Comparison of ENCODE assay signal across 15 mouse cellular contexts in the genomic region with DNA sequence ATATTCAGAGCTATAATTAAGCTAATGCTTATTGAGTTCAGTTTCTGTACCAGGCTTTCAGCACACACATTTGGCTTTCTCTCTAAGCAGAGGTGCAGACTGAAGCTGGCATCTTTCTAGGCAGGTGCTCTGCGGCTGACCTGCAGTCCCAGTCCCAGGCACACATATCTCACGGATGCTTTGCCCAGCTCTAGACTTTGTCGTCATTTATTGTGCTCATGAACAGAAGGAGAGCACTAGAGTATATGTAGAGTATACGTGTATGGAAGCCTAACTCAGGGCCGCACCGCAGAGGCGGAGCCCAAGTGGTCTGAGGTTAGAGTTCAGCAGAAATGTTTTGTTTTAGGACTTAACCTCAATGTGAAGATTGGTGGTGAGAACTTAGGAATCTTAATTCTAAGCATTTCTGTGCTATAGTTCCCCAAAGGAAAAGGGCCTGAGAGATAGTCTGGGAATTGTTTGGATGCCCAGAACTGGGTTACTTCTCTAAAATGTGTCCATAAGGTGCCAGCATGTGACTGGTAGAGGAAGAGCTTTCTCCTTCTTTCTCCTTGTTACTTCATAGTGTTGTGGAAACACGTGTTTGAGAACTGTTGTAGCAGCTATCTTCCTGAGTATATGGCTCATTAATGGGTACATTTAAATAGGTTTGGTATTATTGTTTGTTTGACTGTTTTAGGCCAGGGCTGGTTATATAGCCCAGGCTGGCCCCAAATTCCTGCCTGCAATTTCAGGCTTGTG. TPM values are rescaled to one million over a fixed set of nuclear protein-coding genes. Genes with fewer than 3 reads are reported as not detected.
DNase-seq lines count a peak whose midpoint lies in the region; ATAC-seq and TF ChIP-seq lines count a peak whose summit lies in the region.
"Had no signal": no experiment of that assay in that cellular context is flagged by ENCODE, and none has a peak within 500 bp of the region (broad histone marks: within the 10 kb centered on the region; RNA-seq: fewer than 3 reads in every experiment).

No protein-coding gene starts in this region.

- no peak for TF ChIP-seq CTCF in CH12.LX (conservative IDR thresholded peaks at IDR 0.05 in 1 of 2, IDR thresholded peaks at IDR 0.05 in 1 of 2; ENCODE audit: low read depth in 2 of 2, low read length in 2 of 2)

- 68% methylated on average over 8 of the region's 8 CpGs for WGBS in liver, embryonic 13.5 days (ENCODE audit: insufficient replicate concordance)

- H3K27ac ChIP-seq in CH12.LX (ENCODE audit: insufficient read depth, low read depth), result peak overlapping the region; percentile 92
- peak overlapping the region; percentile 95 for H3K27ac ChIP-seq in liver, embryonic 13.5 days
- H3K27ac ChIP-seq: intestine, embryonic 15.5 days had no signal

- TF ChIP-seq POLR2A in CH12.LX (IDR thresholded peaks at IDR 0.05; ENCODE audit: low read depth, low read length), result no peak

- H3K27me3 ChIP-seq in CH12.LX (replicated peaks), result no peaks in the 10 kb centered on the region
- no peaks in the 10 kb centered on the region for H3K27me3 ChIP-seq in liver, embryonic 13.5 days
- H3K27me3 ChIP-seq: intestine, embryonic 15.5 days; lung, embryonic 15.5 days; Patski had no signal

- peak overlapping the region; percentile 90 for H3K4me2 ChIP-seq in CH12.LX (ENCODE audit: insufficient read depth, low read depth, poor library complexity, severe bottlenecking)
- no peak overlapping the region for H3K4me2 ChIP-seq in liver, embryonic 13.5 days
- H3K4me2 ChIP-seq: intestine, embryonic 15.5 days; lung, embryonic 15.5 days had no signal

- intact Hi-C loops in left cerebral cortex, postnatal 36 days (cut with DNase I), result no loop called here
- intact Hi-C loops in left cerebral cortex, postnatal 4 days (cut with DNase I), result no loop called here

- peaks cover 2 to 65% of the 10 kb centered on the region in 2 experiments; a peak in 3 of 4 replicates for H3K4me1 ChIP-seq in CH12.LX (ENCODE audit: control insufficient read depth in 1 of 2, insufficient read depth in 2 of 2)
- peaks cover 87% of the 10 kb centered on the region for H3K4me1 ChIP-seq in liver, embryonic 13.5 days (replicated peaks)

- H3K79me2 ChIP-seq in CH12.LX (replicated peaks; ENCODE audit: control insufficient read depth, extremely low read depth, insufficient read depth, poor library complexity, severe bottlenecking), result peaks cover 83% of the 10 kb centered on the region

- H3K4me3 ChIP-seq in CH12.LX (replicated peaks in 1 of 3; ENCODE audit: low read depth in 2 of 3, low read length in 2 of 3, poor library complexity in 1 of 3), result no peak overlapping the region
- H3K4me3 ChIP-seq in liver, embryonic 13.5 days (replicated peaks), result no peak overlapping the region
- H3K4me3 ChIP-seq: intestine, embryonic 15.5 days; lung, embryonic 15.5 days had no signal

- in situ Hi-C loops in CH12.LX (cut with MboI; ENCODE audit: low pct_ligation_motif_present, low pct_unique_long_range_greater_than_20kb, low sequenced_read_pairs), result no loop called here

- DNase-seq in CD4-positive helper T cell, adult 2 months (ENCODE audit: low read depth, low spot score), result peak; percentile 82
- DNase-seq in CH12.LX (ENCODE audit: extremely low read depth), result no peak
- DNase-seq in liver, embryonic 13.5 days, result no peak
- peak; percentile 72 for DNase-seq in naive thymus-derived CD4-positive, alpha-beta T cell, adult 2 months (ENCODE audit: low read depth)
- DNase-seq in urinary bladder, postnatal 14 days (ENCODE audit: low spot score), result no peak
- no peak for DNase-seq in left cerebral cortex, postnatal 36 days (ENCODE audit: low spot score in 2 of 2)
- no peak for DNase-seq in lung, postnatal 14 days
- no peak for DNase-seq in left cerebral cortex, postnatal 4 days
- DNase-seq: cerebellum, adult 11-12 months; gastrocnemius, postnatal 25 days; kidney, postnatal 14 days; layer of hippocampus, adult 9-11 months had no signal

- TF ChIP-seq RAD21 in CH12.LX (IDR thresholded peaks at IDR 0.05; ENCODE audit: low read depth, low read length), result no peak

- H3K9ac ChIP-seq in CH12.LX (ENCODE audit: insufficient read depth, low read depth), result peak overlapping the region; percentile 64
- no peak overlapping the region for H3K9ac ChIP-seq in liver, embryonic 13.5 days
- H3K9ac ChIP-seq: intestine, embryonic 15.5 days; lung, embryonic 15.5 days had no signal

- dilution Hi-C loops in CH12.LX (cut with MboI; ENCODE audit: extremely low pct_ligation_motif_present, extremely low pct_unique_long_range_greater_than_20kb, low sequenced_read_pairs), result no loop called here

- TF ChIP-seq EP300 in CH12.LX (IDR thresholded peaks at IDR 0.05; ENCODE audit: low read length), result no peak

- ATAC-seq in liver, embryonic 13.5 days (ENCODE audit: low read depth), result no peak
- ATAC-seq: intestine, embryonic 15.5 days; Patski had no signal

- H3K36me3 ChIP-seq in CH12.LX (replicated peaks in 1 of 2; ENCODE audit: control insufficient read depth in 1 of 2, insufficient read depth in 1 of 2, low read length in 1 of 2), result peaks cover 5 to 29% of the 10 kb centered on the region in 2 experiments
- H3K36me3 ChIP-seq in liver, embryonic 13.5 days, result peaks cover 7% of the 10 kb centered on the region
- H3K36me3 ChIP-seq: intestine, embryonic 15.5 days; lung, embryonic 15.5 days had no signal

- peaks cover 2% of the 10 kb centered on the region for H3K9me3 ChIP-seq in CH12.LX (replicated peaks; ENCODE audit: low read length)
- no peaks in the 10 kb centered on the region for H3K9me3 ChIP-seq in liver, embryonic 13.5 days (replicated peaks)
- H3K9me3 ChIP-seq: intestine, embryonic 15.5 days; lung, embryonic 15.5 days had no signal

TF ChIP-seq in CH12.LX, 34 proteins besides CTCF, POLR2A, EP300 and RAD21:
- TF ChIP-seq JUND (conservative IDR thresholded peaks at IDR 0.05; ENCODE audit: low read depth, low read length), result no peak
- TF ChIP-seq MAX (IDR thresholded peaks at IDR 0.05; ENCODE audit: low read length), result peak; percentile 83
- peak; percentile 34; the same call in 1 of the 2 replicates for TF ChIP-seq MYC (IDR thresholded peaks at IDR 0.05; ENCODE audit: low read depth, low read length)
- no peak for TF ChIP-seq MAZ (IDR thresholded peaks at IDR 0.05; ENCODE audit: low read depth, low read length)
- no peak for TF ChIP-seq ETS1 (conservative IDR thresholded peaks at IDR 0.05; ENCODE audit: low read depth, low read length)
- no peak for TF ChIP-seq TCF12 (IDR thresholded peaks at IDR 0.05; ENCODE audit: low read depth, low read length)
- TF ChIP-seq SMC3 (IDR thresholded peaks at IDR 0.05; ENCODE audit: low read depth, low read length), result no peak
- no peak for TF ChIP-seq GABPA (IDR thresholded peaks at IDR 0.05; ENCODE audit: insufficient replicate concordance, low read depth, low read length)
- TF ChIP-seq BHLHE40 (IDR thresholded peaks at IDR 0.05; ENCODE audit: low read depth, low read length), result peak; percentile 47
- peak; percentile 54; the same call in 1 of the 2 replicates for TF ChIP-seq MXI1 (IDR thresholded peaks at IDR 0.05; ENCODE audit: low read depth, low read length)
- TF ChIP-seq CHD2 (IDR thresholded peaks at IDR 0.05; ENCODE audit: low read length), result no peak
TF ChIP-seq in CH12.LX: peak in this region for 4.

RNA-seq across cellular contexts. Expression of gene Wbp4, which starts 50.9 kb away (rescaled TPM):
- total RNA-seq in CH12.LX (2012; rRNA removed), result 31.3 and 36.8 TPM in 2 replicates
- 36.2 and 39.9 TPM in 2 replicates for total RNA-seq in CH12.LX (2014; rRNA removed)
- polyA plus RNA-seq in CH12.LX (2012; ENCODE audit: insufficient read length, low read depth), result 68.5 and 69.4 TPM in 2 replicates
- 17.6 and 20.6 TPM in 2 replicates for polyA plus RNA-seq in liver, embryonic 13.5 days (2015; fragmentation: Nextera tagmentation; extraction: Ambion mirVana)
- total RNA-seq in left cerebral cortex, postnatal 36 days (2021), result 10 to 100 TPM; 48.2 to 51.7 TPM
- total RNA-seq in left cerebral cortex, postnatal 4 days (2021), result 10 to 100 TPM; 46.0 to 47.6 TPM

RNA-seq across cellular contexts. Expression of gene Elf1, which starts 51.2 kb away (rescaled TPM):
- total RNA-seq in CH12.LX (2012; rRNA removed) (37.1 and 41.2 TPM in 2 replicates), CH12.LX (2014; rRNA removed) (71.7 and 85.2 TPM in 2 replicates)
- polyA plus RNA-seq in CH12.LX (2012; ENCODE audit: insufficient read length, low read depth), result 49.6 and 54.4 TPM in 2 replicates
- 11.9 and 13.8 TPM in 2 replicates for polyA plus RNA-seq in liver, embryonic 13.5 days (2015; fragmentation: Nextera tagmentation; extraction: Ambion mirVana)
- 1 to 10 TPM; 4.1 to 4.8 TPM for total RNA-seq in left cerebral cortex, postnatal 36 days (2021)
- total RNA-seq in left cerebral cortex, postnatal 4 days (2021), result 1 to 10 TPM; 5.4 to 6.1 TPM

RNA-seq across cellular contexts. Expression of gene Sugt1, which starts 55.3 kb away (rescaled TPM):
- total RNA-seq in CH12.LX (2012; rRNA removed), result 91.9 and 103 TPM in 2 replicates
- 114 and 141 TPM in 2 replicates for total RNA-seq in CH12.LX (2014; rRNA removed)
- 118 and 153 TPM in 2 replicates for polyA plus RNA-seq in CH12.LX (2012; ENCODE audit: insufficient read length, low read depth)
- polyA plus RNA-seq in liver, embryonic 13.5 days (2015; fragmentation: Nextera tagmentation; extraction: Ambion mirVana), result 53.6 and 62.6 TPM in 2 replicates
- total RNA-seq in left cerebral cortex, postnatal 36 days (2021), result 10 to 100 TPM; 83.0 to 91.4 TPM
- 10 to 100 TPM; 74.3 to 83.4 TPM for total RNA-seq in left cerebral cortex, postnatal 4 days (2021)

Comparison
In these comparisons a context has a peak if more than half of its experiments do, and no peak if none do; other contexts are left out.
1. DNase-seq: peak in CD4-positive helper T cell, adult 2 months (single experiment) and naive thymus-derived CD4-positive, alpha-beta T cell, adult 2 months (single experiment); none in CH12.LX (single experiment), liver, embryonic 13.5 days (single experiment), urinary bladder, postnatal 14 days (single experiment), left cerebral cortex, postnatal 36 days (0 of 2), lung, postnatal 14 days (single experiment) and left cerebral cortex, postnatal 4 days (single experiment).
2. RNA of gene Elf1, which starts 51.2 kb away (total RNA-seq): 37.1 to 85.2 TPM in CH12.LX; 5.4 to 6.1 TPM in left cerebral cortex, postnatal 4 days and 4.1 to 4.8 TPM in left cerebral cortex, postnatal 36 days; every median in the first group is over 4 times any median in the second.